17 mouse cellular contexts compared by ENCODE assay signal in genomic region chr11:45806264-45806663, GRCm38 (mm10). TPM values are rescaled to one million over a fixed set of nuclear protein-coding genes. Genes with fewer than 3 reads are reported as not detected.
DNase-seq lines count a peak whose midpoint lies in the region; ATAC-seq and TF ChIP-seq lines count a peak whose summit lies in the region.
"Had no signal": no experiment of that assay in that cellular context is flagged by ENCODE, and none has a peak within 500 bp of the region (broad histone marks: within the 10 kb centered on the region; RNA-seq: fewer than 3 reads in every experiment).

No protein-coding gene starts in this region.

- peak overlapping the region; percentile 63 for H3K9ac ChIP-seq in liver, embryonic 12.5 days
- H3K9ac ChIP-seq: limb, embryonic 13.5 days; midbrain, embryonic 13.5 days had no signal

- 81% methylated on average over 2 of the region's 2 CpGs for WGBS in heart, embryonic 10.5 days
- WGBS in liver, embryonic 12.5 days (ENCODE audit: insufficient replicate concordance), result 69% methylated on average over 2 of the region's 2 CpGs

- H3K36me3 ChIP-seq in heart, embryonic 10.5 days, result no peaks in the 10 kb centered on the region
- no peaks in the 10 kb centered on the region for H3K36me3 ChIP-seq in G1E (replicated peaks)
- H3K36me3 ChIP-seq in liver, embryonic 12.5 days, result no peaks in the 10 kb centered on the region
- H3K36me3 ChIP-seq: embryonic facial prominence, embryonic 10.5 days; limb, embryonic 13.5 days; midbrain, embryonic 13.5 days had no signal

- ATAC-seq in G1E (ENCODE audit: extremely low read depth, insufficient number of reproducible peaks, low FRiP score, poor library complexity, severe bottlenecking), result no peak
- no peak for ATAC-seq in liver, embryonic 12.5 days
- ATAC-seq: inflammation-experienced regulatory T-cells, adult 6 months; midbrain, embryonic 13.5 days had no signal

- no peaks in the 10 kb centered on the region for H3K9me3 ChIP-seq in heart, embryonic 10.5 days
- no peaks in the 10 kb centered on the region for H3K9me3 ChIP-seq in G1E (replicated peaks)
- no peaks in the 10 kb centered on the region for H3K9me3 ChIP-seq in liver, embryonic 12.5 days (replicated peaks)
- H3K9me3 ChIP-seq: embryonic facial prominence, embryonic 10.5 days; limb, embryonic 13.5 days; midbrain, embryonic 13.5 days had no signal

- H3K4me2 ChIP-seq in liver, embryonic 12.5 days, result peak overlapping the region; percentile 55
- H3K4me2 ChIP-seq: limb, embryonic 13.5 days; midbrain, embryonic 13.5 days had no signal

- H3K27ac ChIP-seq in heart, embryonic 10.5 days, result peak overlapping the region; percentile 52; the same call in 1 of the 2 replicates
- peak overlapping the region; percentile 99 for H3K27ac ChIP-seq in liver, embryonic 12.5 days
- H3K27ac ChIP-seq: embryonic facial prominence, embryonic 10.5 days; limb, embryonic 13.5 days; midbrain, embryonic 13.5 days had no signal

- TF ChIP-seq CTCF in G1E (IDR thresholded peaks at IDR 0.05; ENCODE audit: low read depth, low read length), result no peak

- H3K4me1 ChIP-seq in heart, embryonic 10.5 days, result peaks cover 7% of the 10 kb centered on the region
- peaks cover 86% of the 10 kb centered on the region for H3K4me1 ChIP-seq in G1E (ENCODE audit: insufficient read depth, low read depth, low read length)
- peaks cover 95% of the 10 kb centered on the region for H3K4me1 ChIP-seq in liver, embryonic 12.5 days
- H3K4me1 ChIP-seq: midbrain, embryonic 13.5 days had no signal

- intact Hi-C loops in heart, postnatal 14 days (cut with DNase I), result no loop called here

- H3K4me3 ChIP-seq in heart, embryonic 10.5 days, result no peak overlapping the region
- H3K4me3 ChIP-seq in G1E (ENCODE audit: low read depth, low read length), result peak overlapping the region; percentile 24; the same call in 1 of the 2 replicates
- H3K4me3 ChIP-seq in liver, embryonic 12.5 days, result peak overlapping the region; percentile 24
- H3K4me3 ChIP-seq: embryonic facial prominence, embryonic 10.5 days; limb, embryonic 13.5 days; midbrain, embryonic 13.5 days had no signal

- H3K27me3 ChIP-seq in heart, embryonic 10.5 days (ENCODE audit: insufficient read depth, poor library complexity, severe bottlenecking), result no peaks in the 10 kb centered on the region
- H3K27me3 ChIP-seq in G1E (ENCODE audit: insufficient read depth, low read length), result no peaks in the 10 kb centered on the region
- H3K27me3 ChIP-seq in liver, embryonic 12.5 days (replicated peaks), result no peaks in the 10 kb centered on the region
- H3K27me3 ChIP-seq: limb, embryonic 13.5 days; midbrain, embryonic 13.5 days had no signal

- DNase-seq in heart, embryonic 10.5 days (ENCODE audit: low spot score), result no peak
- DNase-seq in heart, postnatal 14 days, result no peak
- DNase-seq in G1E (ENCODE audit: low spot score), result no peak
- peak; percentile 75 for DNase-seq in kidney, adult 9 months
- no peak for DNase-seq in layer of hippocampus, adult 8-10 months (ENCODE audit: low spot score in 2 of 2)
- DNase-seq in adrenal gland, postnatal 25 days, result no peak
- no peak for DNase-seq in cerebellum, postnatal 10 days
- DNase-seq: adrenal gland, adult 2 months; cerebellum, adult 9-11 months; layer of hippocampus, postnatal 36 days; lung, postnatal 14 days; right cerebral cortex, postnatal 14 days had no signal

RNA-seq across cellular contexts. Expression of gene Clint1, which starts 45.6 kb away (rescaled TPM):
- 69.6 and 80.0 TPM in 2 replicates for polyA plus RNA-seq in heart, embryonic 10.5 days (2016; fragmentation: Nextera tagmentation; extraction: Ambion mirVana)
- total RNA-seq in heart, postnatal 14 days (2021), result 10 to 100 TPM; 37.4 to 38.2 TPM
- total RNA-seq in G1E (2014; fragmentation: Nextera tagmentation) (386 and 420 TPM in 2 replicates), G1E (2017) (224 and 259 TPM in 2 replicates)
- polyA plus RNA-seq in G1E (2012), result 107 and 112 TPM in 2 replicates
- polyA plus RNA-seq in liver, embryonic 12.5 days (2016; fragmentation: Nextera tagmentation; extraction: Ambion mirVana), result 109 and 111 TPM in 2 replicates
- 10 to 100 TPM; 51.1 to 54.2 (median 53.4) TPM for total RNA-seq in layer of hippocampus, adult 8-10 months (2022)
- 77.7 and 83.5 TPM in 2 replicates for total RNA-seq in adrenal gland, postnatal 25 days (2021)
